In the genomic region with DNA sequence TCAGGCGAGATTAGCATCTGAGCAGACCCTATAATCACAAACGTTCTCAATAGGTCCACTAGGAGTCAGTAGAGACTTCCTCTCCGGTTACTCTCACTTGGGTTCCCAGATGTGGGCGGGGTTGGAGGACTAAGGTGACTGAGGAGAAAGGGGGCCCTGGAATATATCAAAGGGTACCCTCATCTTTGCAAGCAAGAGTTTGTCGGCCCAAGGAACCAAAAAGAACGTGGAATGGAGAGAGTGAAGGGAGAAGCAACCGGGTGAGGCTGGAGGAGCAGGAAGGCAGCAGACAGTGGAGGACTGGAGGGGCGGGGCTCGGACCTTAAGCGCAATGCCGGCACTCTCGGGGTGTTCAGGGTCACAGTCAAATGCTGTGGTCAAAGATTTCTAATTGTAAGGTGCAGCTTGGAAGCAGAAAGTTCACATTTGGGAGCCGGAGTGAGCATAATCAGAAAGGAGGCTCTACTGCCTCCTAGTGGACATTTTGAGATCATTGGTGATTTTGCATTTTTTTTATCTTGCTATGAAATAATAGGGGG, we compare ENCODE assay signal across 7 mouse cellular contexts.
DNase-seq lines count a peak whose midpoint lies in the region; ATAC-seq and TF ChIP-seq lines count a peak whose summit lies in the region.

No protein-coding gene starts in this region.

- no peaks in the 10 kb centered on the region for H3K9me3 ChIP-seq in limb, embryonic 11.5 days (ENCODE audit: control insufficient read depth, low read length)
- H3K9me3 ChIP-seq in midbrain, embryonic 12.5 days = no peaks in the 10 kb centered on the region

- H3K27me3 ChIP-seq in limb, embryonic 11.5 days (ENCODE audit: control insufficient read depth, insufficient read depth, low read length) = no peaks in the 10 kb centered on the region
- H3K27me3 ChIP-seq in midbrain, embryonic 12.5 days = no peaks in the 10 kb centered on the region
- no peaks in the 10 kb centered on the region for H3K27me3 ChIP-seq in small intestine, adult 2 months (ENCODE audit: control insufficient read depth, insufficient read depth, low read length)

- no peaks in the 10 kb centered on the region for H3K36me3 ChIP-seq in limb, embryonic 11.5 days (ENCODE audit: control insufficient read depth, insufficient read depth, low read length)
- no peaks in the 10 kb centered on the region for H3K36me3 ChIP-seq in midbrain, embryonic 12.5 days
- no peaks in the 10 kb centered on the region for H3K36me3 ChIP-seq in small intestine, adult 2 months (ENCODE audit: control insufficient read depth, insufficient read depth, low read length)

- no peak overlapping the region for H3K27ac ChIP-seq in limb, embryonic 11.5 days (replicated peaks; ENCODE audit: low read depth, low read length)
- H3K27ac ChIP-seq in midbrain, embryonic 12.5 days (replicated peaks) = no peak overlapping the region
- peak overlapping the region; percentile 58 for H3K27ac ChIP-seq in small intestine, adult 2 months (ENCODE audit: insufficient read depth, low read depth, low read length)

- TF ChIP-seq POLR2A in small intestine, adult 2 months (IDR thresholded peaks at IDR 0.05; ENCODE audit: low read depth, low read length) = no peak

- ATAC-seq in limb, embryonic 11.5 days (ENCODE audit: insufficient number of reproducible peaks, low FRiP score, low TSS enrichment, low read depth) = peak; percentile 81; the same call in 1 of the 2 replicates
- ATAC-seq in midbrain, embryonic 12.5 days (ENCODE audit: low FRiP score, low read depth) = peak; percentile 80

- H3K4me2 ChIP-seq in limb, embryonic 11.5 days (ENCODE audit: low read depth, severe bottlenecking) = peak overlapping the region; percentile 51
- H3K4me2 ChIP-seq in midbrain, embryonic 12.5 days (replicated peaks) = peak overlapping the region; percentile 70

- peak overlapping the region; percentile 26 for H3K4me3 ChIP-seq in limb, embryonic 11.5 days (ENCODE audit: low read depth, low read length)
- peak overlapping the region; percentile 48 for H3K4me3 ChIP-seq in midbrain, embryonic 12.5 days
- H3K4me3 ChIP-seq in small intestine, adult 2 months (ENCODE audit: low read depth, low read length) = peak overlapping the region; percentile 69

- DNase-seq in adrenal gland, adult 8-10 months = peak; percentile 31
- DNase-seq in embryo, embryonic 11.5 days (ENCODE audit: low read depth, low spot score) = peak; percentile 68
- peak; percentile 81 to 86 for DNase-seq in heart, adult 18-20 months
- DNase-seq in kidney, adult 11 months = peak; percentile 35
- DNase-seq in limb, embryonic 11.5 days (ENCODE audit: low spot score) = peak; percentile 76

- WGBS in limb, embryonic 11.5 days = 2% methylated on average over 13 of the region's 13 CpGs
- WGBS in midbrain, embryonic 12.5 days = 0% methylated on average over 13 of the region's 13 CpGs
- WGBS in small intestine, adult 2 months = under 1% methylated on average over 13 of the region's 13 CpGs

- TF ChIP-seq CTCF in small intestine, adult 2 months (IDR thresholded peaks at IDR 0.05; ENCODE audit: extremely low read depth, insufficient read length, insufficient replicate concordance, low read depth, low read length) = peak; percentile 67; the same call in 1 of the 2 replicates

- H3K4me1 ChIP-seq in limb, embryonic 11.5 days (ENCODE audit: control insufficient read depth, insufficient read depth, low read length) = no peaks in the 10 kb centered on the region
- H3K4me1 ChIP-seq in midbrain, embryonic 12.5 days = no peaks in the 10 kb centered on the region
- H3K4me1 ChIP-seq in small intestine, adult 2 months (ENCODE audit: control insufficient read depth, insufficient read depth, insufficient read length, low read length) = peaks cover 15% of the 10 kb centered on the region

- peak overlapping the region; percentile 27; the same call in 1 of the 2 replicates for H3K9ac ChIP-seq in limb, embryonic 11.5 days (ENCODE audit: low read length)
- peak overlapping the region; percentile 52 for H3K9ac ChIP-seq in midbrain, embryonic 12.5 days (replicated peaks)

Comparison
In these comparisons a context has a peak if more than half of its experiments do, and no peak if none do; other contexts are left out.
1. DNase-seq: peak in every context shown above with its lines; median percentile 84 in heart, adult 18-20 months; 76 in limb, embryonic 11.5 days; 68 in embryo, embryonic 11.5 days; 35 in kidney, adult 11 months; 31 in adrenal gland, adult 8-10 months.